Mouse (Mus musculus) mouse trophoblast stem cell (cell line): ENCODE data around the gene Olfr99.
"Not testable (repeated sequence)": the region's sequence is repeated elsewhere in the genome, so short reads cannot be mapped to it uniquely, and the experiment has no call there.

Experiments used
- in situ Hi-C, 2 experiments: fragments of 300-500 bp; cut with MseI, MboI; formaldehyde crosslinking; loops; 2 replicates in 1 of 2; 3 replicates in 1 of 2; pipeline ENCODE4 v1.15.1; 2025

Olfr99 gene

DNA sequence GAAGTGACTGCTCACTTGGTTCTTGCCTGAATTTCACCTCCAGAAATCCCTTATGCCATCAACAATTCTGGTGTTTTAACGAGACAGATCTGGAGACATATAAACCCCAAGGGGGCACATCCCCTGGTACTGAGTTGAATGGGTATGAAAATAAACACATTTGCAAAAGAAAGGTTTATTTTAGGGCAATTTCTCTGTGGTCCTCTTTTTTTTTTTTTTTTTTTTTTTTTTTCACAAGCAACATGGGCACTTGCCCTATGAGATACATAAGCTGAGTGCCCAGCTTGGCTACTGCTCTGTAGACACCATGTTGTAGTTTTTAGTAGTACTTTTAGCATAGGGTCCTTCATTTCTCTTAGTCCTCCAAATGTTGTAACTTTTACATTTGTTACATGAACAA is at the start of gene Olfr99:
TSS of gene Olfr99 (minus strand) at position 101 of the 400 bp plus-strand sequence.
- in situ Hi-C loops: no loop called here

DNA sequence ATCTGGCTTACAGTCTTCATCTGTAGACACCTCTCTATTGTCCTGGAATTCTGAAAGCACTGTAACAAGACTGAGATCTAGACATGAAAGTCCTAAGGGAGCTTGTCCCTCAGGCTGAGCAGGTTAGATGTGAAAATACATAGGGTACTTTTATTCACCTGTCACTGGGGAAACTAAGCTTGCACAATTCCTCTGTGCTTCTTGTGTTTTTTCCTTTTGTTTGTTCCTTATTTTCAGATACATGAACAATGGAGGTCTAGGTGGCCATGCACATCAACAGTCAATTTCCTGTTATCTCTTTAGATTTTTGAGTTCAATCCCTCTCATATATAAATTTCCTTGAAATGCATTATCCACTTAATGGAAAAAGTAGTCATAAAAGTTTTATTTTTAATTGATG is 33.7 kb upstream of the Olfr99 start, which contains the start of gene Olfr102:
TSS of gene Olfr102 (minus strand) at position 101 of the 400 bp plus-strand sequence.
- in situ Hi-C loops: no loop called here

DNA sequence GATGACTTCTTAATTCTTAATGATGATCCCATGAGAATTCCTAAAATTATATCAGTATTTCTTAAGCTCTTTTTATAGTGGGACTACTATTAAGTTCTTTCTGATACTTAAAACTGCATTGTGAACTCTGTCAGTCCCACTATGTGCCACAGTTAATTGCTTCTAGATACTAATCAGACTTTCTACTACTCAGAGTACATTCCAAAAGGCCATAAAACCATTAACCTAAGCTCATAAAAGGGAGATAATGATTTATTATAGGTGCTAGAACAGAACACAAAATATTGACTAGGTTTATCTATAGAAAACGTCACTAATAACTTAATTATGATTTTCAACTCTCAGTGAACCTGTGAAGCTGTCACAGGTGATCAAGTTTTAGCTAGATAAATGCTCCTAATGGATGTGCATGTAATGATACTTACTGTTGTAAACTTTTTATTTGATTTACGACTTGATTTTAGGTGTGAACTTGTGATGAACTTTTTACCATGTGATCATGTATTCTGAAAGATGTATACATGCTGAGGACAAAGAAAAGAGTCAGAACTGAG is 27.0 kb upstream of the Olfr99 start:
- in situ Hi-C loops: no loop called here

DNA sequence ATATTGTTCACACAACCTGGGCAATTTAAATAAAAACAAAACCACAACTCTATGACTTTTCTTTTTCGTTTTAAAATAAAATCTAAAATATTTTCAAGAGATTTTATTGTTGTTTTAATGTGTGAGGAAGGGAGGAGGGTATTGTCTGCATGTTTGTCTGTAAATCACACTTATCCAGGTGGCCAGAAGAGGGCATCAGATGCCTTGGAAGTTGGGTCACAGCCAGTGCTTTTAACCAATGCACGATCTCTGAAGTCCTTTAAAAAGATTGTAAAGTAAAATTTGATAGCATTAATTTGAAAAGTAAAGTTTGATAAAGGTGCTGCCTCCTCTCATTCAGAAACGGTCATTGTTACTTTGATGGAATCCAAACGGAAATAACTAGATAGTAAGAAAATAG is 25.2 kb upstream of the Olfr99 start:
- in situ Hi-C loops: no loop called here

DNA sequence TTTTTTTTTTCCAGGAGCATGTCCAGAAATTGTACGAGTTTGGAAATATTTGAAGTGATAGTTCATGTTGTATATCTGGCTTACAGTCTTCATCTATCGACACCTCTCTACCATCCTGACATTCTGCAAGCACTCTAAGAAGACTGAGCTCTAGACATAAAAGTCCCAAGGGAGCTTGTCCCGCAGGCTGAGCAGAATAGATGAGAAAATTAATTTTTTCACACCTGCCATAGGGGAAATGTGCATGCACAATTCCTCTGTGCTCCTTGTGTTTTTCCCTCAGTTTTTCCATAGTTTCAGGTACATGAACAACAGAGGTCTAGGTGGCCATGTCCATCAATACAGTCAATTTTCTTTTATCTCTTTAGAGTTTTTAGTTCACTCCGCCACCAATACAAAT is 21.0 kb upstream of the Olfr99 start, which contains the start of gene Olfr101:
TSS of gene Olfr101 (minus strand) at position 101 of the 400 bp plus-strand sequence.
- in situ Hi-C loops: no loop called here

DNA sequence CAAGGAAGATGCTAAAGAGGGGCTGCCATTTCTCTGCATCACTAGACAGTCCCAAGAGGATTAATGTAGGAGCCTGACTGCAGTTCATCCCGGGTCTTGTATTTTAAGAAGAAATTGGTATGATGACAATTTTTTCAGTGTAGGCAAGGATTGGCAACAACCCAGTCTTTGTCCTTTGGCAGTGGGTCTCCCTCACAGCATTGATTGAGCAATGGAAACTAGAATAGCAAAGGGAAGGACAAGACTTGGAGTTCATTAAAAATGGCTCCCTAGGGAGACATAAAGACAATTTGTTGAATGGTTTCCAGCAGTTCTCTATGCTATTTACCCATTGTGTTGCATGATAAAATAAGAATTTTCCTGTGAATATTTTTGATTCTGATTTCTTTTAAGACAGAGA is 2.9 kb downstream of the Olfr99 start:
- in situ Hi-C loops: no loop called here

DNA sequence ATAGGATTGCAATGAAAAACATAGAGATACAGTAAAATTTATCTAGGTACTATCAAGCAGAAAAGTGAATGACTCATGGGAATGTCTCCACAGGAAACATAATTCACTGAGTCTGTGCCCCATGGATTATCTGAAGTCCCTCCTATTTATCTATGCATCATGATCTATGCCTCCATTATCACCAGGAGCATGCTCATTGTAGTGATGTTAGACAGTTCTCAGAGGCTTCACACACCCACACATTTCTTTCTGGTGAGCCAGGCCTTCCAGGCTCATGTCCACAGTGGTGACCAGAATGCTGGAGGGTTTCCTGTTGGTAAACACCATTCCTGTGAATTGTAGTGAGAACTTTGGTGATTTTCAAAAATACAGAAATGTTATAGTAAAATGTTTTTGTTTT is 6.7 kb downstream of the Olfr99 start:
- in situ Hi-C loops: no loop called here

DNA sequence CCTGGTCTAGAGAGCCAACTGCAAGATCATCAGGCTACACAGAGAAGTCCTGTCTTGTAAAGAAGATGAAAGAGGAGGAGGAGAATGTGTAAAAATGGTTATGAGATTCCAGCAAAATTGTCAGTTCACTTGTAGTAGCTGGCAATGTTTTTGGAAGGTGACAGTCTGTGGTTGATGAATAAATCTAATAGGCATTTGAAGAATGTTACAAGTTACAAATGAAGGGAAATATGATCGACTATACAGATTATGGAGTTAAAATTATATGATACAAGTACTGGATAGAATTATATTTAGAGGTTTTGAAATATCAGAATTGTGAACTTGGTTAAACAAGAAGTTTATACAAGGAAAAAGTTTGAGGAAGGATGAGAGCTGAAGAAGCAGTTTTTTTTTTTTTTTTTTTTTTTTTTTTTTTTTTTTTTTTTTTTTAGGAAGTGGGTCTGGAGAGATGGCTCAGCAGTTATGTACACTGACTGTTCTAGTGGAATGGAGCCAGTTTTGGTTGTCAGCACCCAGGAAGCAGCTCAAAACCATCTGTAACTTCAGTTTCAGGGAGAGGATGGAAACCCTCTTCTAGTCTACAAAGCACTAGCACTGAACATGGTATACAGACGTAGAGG is 7.5 kb downstream of the Olfr99 start:
- in situ Hi-C loops: no loop called here

DNA sequence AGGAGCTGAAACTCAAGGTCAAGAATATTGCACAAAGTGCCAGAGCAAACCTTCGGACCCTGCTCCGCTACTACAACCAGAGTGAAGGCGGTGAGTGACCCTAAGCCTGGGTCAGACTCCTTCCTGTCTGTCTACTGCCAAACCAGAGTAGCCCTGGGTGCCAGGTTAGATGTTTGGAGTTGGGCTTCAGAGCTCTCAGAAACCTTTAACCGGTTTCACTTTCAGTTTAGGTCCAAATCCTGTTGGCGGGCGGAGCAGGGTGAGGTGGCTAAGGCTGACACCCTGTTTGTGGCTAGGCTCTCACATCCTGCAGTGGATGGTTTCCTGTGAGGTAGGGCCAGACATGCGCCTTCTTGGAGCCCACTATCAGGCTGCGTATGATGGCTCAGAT is 12.6 kb downstream of the Olfr99 start:
- in situ Hi-C loops: no loop called here

DNA sequence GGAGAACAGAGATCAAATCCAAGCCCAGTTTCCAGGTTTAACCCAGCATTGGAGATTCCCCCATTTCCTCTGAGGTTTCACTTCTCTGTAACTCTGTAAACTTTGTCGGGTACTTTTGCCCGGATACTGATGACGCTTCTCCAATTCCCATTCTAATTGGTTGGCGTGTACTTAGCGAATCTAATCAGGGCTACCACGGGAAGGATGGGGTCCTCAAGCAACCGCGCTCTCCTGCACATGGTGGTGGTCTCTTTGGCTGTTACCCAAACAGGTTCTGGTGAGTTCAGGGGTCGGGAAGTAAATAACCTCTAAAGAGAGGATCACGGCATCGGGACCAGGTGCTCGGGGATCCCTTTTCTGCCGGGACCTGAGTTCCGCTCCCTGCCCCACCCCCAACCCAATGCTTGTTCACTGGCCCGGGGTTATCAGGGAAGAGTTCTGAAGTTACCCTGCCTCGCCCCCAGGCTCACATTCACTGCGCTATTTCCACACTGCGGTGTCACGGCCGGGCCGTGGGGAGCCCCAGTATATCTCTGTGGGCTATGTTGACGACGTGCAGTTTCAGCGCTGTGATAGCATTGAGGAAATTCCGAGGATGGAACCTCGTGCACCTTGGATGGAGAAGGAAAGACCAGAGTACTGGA is 13.1 kb downstream of the Olfr99 start, which contains the start of gene H2-M3:
TSS of gene H2-M3 (plus strand) at position 163 of the 644 bp plus-strand sequence.
- in situ Hi-C loops: no loop called here

DNA sequence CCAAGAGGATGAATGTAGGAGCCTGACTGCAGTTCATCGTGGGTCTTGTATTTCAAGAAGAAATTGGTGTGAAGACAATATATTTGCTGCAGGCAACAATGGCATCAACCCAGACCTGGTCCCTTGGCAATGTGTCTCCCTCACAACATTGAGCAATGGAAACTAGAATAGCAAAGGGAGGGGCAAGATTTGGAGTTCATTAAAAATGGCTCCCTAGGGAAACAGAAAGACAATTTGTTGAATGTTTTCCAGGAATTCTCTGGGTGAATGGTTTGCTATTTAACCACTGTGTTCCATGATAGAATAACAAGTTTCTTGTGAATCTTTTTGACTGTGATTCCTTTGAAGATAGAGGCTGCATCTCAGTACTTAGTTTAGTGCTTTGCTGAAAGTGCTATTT is 19.6 kb downstream of the Olfr99 start, which contains the start of gene Olfr98:
TSS of gene Olfr98 (minus strand) at position 124 of the 400 bp plus-strand sequence.
- in situ Hi-C loops: no loop called here

DNA sequence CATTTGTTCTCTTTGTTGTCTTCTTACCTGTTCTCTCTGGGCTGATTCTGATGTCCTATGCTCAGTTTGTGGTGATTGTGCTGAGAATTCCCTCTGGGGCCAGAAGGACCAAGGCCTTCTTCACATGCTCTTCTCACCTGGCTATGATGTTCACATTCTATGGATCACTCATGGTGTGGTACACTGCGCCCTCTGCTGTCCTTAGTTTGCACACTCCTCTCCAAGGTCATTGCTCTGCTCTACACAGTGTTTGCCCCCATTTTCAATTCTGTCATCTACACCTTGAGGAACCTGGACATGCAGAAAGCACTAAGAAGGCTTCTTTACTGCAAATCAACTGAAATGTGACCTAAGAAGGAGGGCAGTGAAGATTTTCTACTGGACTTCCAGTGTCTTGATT is 32.7 kb downstream of the Olfr99 start:
- in situ Hi-C loops: no loop called here

DNA sequence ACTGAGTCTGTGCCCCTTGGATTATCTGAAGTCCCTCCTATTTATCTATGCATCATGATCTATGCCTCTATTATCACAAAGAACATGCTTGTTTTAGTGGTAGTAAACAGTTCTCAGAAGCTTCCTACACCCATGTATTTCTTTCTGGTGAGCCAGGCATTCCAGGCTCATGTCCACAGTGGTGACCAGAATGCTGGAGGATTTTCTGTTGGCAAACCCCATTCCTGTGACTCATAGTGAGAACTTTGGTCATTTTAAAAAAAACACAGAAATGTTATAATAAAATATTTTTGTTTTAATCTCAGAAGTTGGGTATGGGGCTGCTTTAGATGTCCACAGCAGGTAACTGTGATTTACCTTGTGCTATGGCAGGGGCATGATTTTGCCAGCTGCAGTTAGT is 33.8 kb downstream of the Olfr99 start:
- in situ Hi-C loops: no loop called here

DNA sequence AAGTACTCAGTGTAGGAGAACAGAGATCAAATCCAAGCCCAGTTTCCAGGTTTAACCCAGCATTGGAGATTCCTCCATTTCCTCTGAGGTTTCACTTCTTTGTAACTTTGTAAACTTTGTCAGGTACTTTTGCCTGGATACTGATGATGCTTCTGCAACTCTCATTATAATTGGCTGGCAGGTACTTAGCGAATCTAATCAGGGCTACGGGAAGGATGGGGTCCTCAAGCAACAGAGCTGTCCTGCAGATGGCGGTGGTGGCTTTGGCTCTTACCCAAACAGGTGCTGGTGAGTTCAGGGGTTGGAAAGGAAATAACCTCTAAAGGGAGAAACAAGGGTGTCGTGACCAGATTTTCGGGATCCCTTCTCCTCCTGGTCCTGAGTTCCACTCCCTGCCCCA is 36.5 kb downstream of the Olfr99 start:
- in situ Hi-C loops: no loop called here

DNA sequence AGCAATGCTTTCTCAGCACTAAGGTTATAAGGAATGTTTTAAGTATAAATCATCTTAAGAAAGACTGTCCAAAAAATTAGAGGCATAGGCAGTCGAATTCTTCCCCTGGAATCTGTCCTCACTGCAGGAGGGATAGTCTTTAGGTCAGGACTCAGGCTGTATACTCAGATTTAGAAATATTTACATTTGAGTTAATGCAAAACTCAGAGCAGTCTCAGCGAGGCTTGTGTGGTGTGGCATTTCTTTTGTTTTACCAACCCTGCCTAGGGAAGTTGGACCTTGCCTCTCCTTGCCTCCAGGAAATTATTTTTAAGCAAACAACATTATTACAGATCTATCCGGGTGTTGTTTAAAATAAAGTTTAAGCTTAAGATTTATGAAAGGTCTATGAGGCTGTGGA is 41.1 kb downstream of the Olfr99 start:
- in situ Hi-C loops: no loop called here

DNA sequence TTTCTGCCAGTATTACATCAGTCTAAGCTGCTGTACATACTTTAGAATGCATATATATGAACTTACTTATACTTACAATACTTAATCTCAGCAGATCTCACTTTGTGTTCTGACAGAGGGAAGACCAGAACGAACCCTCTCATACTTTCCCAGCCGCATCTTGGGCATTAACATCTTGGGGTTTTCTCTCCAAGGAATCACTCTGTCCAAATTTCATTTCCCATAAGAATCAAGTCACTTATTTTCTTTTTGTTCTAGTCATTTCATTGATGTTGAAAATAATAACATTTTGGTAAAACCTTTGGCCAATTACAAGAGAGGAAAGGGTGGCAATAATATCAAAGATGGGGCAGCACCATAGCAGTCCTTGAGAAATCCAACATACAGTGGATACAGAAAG is 46.0 kb downstream of the Olfr99 start, which contains the start of gene Olfr97:
TSS of gene Olfr97 (minus strand) at position 101 of the 400 bp plus-strand sequence.
- in situ Hi-C loops: not testable (repeated sequence)
